Mouse (Mus musculus) MEL (cell line): ENCODE results near the gene Cdk5. TPM values are rescaled to one million over a fixed set of nuclear protein-coding genes. Genes with fewer than 3 reads are reported as not detected.

ENCODE experiments used
- DNase-seq: peaks from one replicate; pipeline ENCODE4 v3.0.0; 2011; ENCODE audit warnings: low read depth, low spot score
- H3K27ac ChIP-seq: 2 replicates; pipeline ENCODE4 v1.5.1; 2012; ENCODE audit warnings: low read depth, mild to moderate bottlenecking, control low read depth, low read length, moderate library complexity; ENCODE audit not compliant: control insufficient read depth
- H3K27me3 ChIP-seq, 2 experiments: fragments of 150-350 bp in 1 of 2; sonication (generic) in 1 of 2; 2 replicates each; pipeline ENCODE4 v1.6.1; 2012; ENCODE audit warnings: low read length in 2 of 2, mild to moderate bottlenecking in 2 of 2, improper control_type of control experiment in 1 of 2, moderate library complexity in 1 of 2; ENCODE audit not compliant: insufficient read depth in 2 of 2, control insufficient read depth in 1 of 2
- H3K36me3 ChIP-seq, 2 experiments: 2 replicates each; pipeline ENCODE4 v1.6.1; 2012 to 2014; ENCODE audit warnings: low read length in 2 of 2, improper control_type of control experiment in 1 of 2, inconsistent platforms in 1 of 2, mild to moderate bottlenecking in 1 of 2; ENCODE audit not compliant: insufficient read depth in 2 of 2, control insufficient read depth in 1 of 2
- H3K4me1 ChIP-seq, 2 experiments: fragments of 150-350 bp in 1 of 2; sonication (generic) in 1 of 2; 2 replicates each; pipeline ENCODE4 v1.6.1; 2012; ENCODE audit warnings: low read length in 2 of 2, improper control_type of control experiment in 1 of 2, mild to moderate bottlenecking in 1 of 2; ENCODE audit not compliant: insufficient read depth in 2 of 2, control insufficient read depth in 1 of 2
- H3K4me3 ChIP-seq, 2 experiments: fragments of 150-350 bp in 1 of 2; sonication (generic) in 1 of 2; 2 replicates each; pipeline ENCODE4 v1.5.1; 2012; ENCODE audit warnings: low read depth in 2 of 2, low read length in 2 of 2, mild to moderate bottlenecking in 2 of 2, moderate library complexity in 2 of 2, control low read depth in 1 of 2, improper control_type of control experiment in 1 of 2; ENCODE audit not compliant: control insufficient read depth in 1 of 2, insufficient read depth in 1 of 2
- H3K79me2 ChIP-seq: 2 replicates; pipeline ENCODE4 v1.6.1; 2012; ENCODE audit warnings: mild to moderate bottlenecking, low read length, moderate library complexity; ENCODE audit not compliant: control insufficient read depth, poor library complexity, insufficient read depth
- H3K9ac ChIP-seq: 2 replicates; pipeline ENCODE4 v1.6.1; 2012; ENCODE audit warnings: low read depth, mild to moderate bottlenecking, control low read depth, low read length, moderate library complexity; ENCODE audit not compliant: control insufficient read depth, poor library complexity, severe bottlenecking
- H3K9me3 ChIP-seq: fragments of 150-350 bp; sonication (generic); replicated peaks from 2 replicates; pipeline ENCODE4 v1.6.1; 2012; ENCODE audit warnings: mild to moderate bottlenecking, low read length, improper control_type of control experiment, moderate library complexity; ENCODE audit not compliant: insufficient read depth
- BHLHE40 ChIP-seq: IDR thresholded peaks from 2 replicates; pipeline ENCODE4 v1.6.1; 2012; ENCODE audit warnings: low read depth, mild to moderate bottlenecking, inconsistent platforms, low read length, improper control_type of control experiment, borderline replicate concordance
- CHD2 ChIP-seq: IDR thresholded peaks from 2 replicates; pipeline ENCODE4 v1.6.1; 2011; ENCODE audit warnings: low read length, improper control_type of control experiment
- CTCF ChIP-seq, 3 experiments: IDR thresholded peaks in 2 of 3; conservative IDR thresholded peaks in 1 of 3; 2 replicates each; pipeline ENCODE4 v1.5.1; 2011 to 2012; ENCODE audit warnings: low read length in 3 of 3, low read depth in 2 of 3, mild to moderate bottlenecking in 2 of 3, improper control_type of control experiment in 1 of 3, inconsistent platforms in 1 of 3, mixed read lengths in 1 of 3, moderate library complexity in 1 of 3; ENCODE audit not compliant: control insufficient read depth in 1 of 3, insufficient read depth in 1 of 3, poor library complexity in 1 of 3, severe bottlenecking in 1 of 3
- E2F4 ChIP-seq: IDR thresholded peaks from 2 replicates; pipeline ENCODE4 v1.6.1; 2011; ENCODE audit warnings: low read depth, low read length, improper control_type of control experiment, borderline replicate concordance
- ELF1 ChIP-seq: IDR thresholded peaks from 2 replicates; pipeline ENCODE4 v1.6.1; 2014; ENCODE audit warnings: low read depth, mild to moderate bottlenecking, inconsistent platforms, low read length, improper control_type of control experiment, moderate library complexity
- EP300 ChIP-seq, 2 experiments: IDR thresholded peaks; 2 replicates each; pipeline ENCODE4 v1.6.1; 2011; ENCODE audit warnings: improper control_type of control experiment in 2 of 2, low read length in 2 of 2, low read depth in 1 of 2, mild to moderate bottlenecking in 1 of 2
- GATA1 ChIP-seq: IDR thresholded peaks from 2 replicates; pipeline ENCODE4 v1.6.1; 2011; ENCODE audit warnings: low read depth, low read length, improper control_type of control experiment
- HCFC1 ChIP-seq: IDR thresholded peaks from 2 replicates; pipeline ENCODE4 v1.6.1; 2012; ENCODE audit warnings: low read depth, mild to moderate bottlenecking, inconsistent platforms, low read length, improper control_type of control experiment, moderate library complexity
- JUND ChIP-seq: IDR thresholded peaks from 2 replicates; pipeline ENCODE4 v1.6.1; 2011; ENCODE audit warnings: low read depth, mild to moderate bottlenecking, improper control_type of control experiment, low read length
- KAT2A ChIP-seq: conservative IDR thresholded peaks from 2 replicates; pipeline ENCODE4 v1.6.1; 2012; ENCODE audit warnings: low read depth, low read length, improper control_type of control experiment, inconsistent platforms
- MAFK ChIP-seq: IDR thresholded peaks from 2 replicates; pipeline ENCODE4 v1.6.1; 2011; ENCODE audit warnings: low read depth, mild to moderate bottlenecking, low read length, improper control_type of control experiment, borderline replicate concordance
- MAX ChIP-seq: IDR thresholded peaks from 2 replicates; pipeline ENCODE4 v1.6.1; 2011; ENCODE audit warnings: low read length, improper control_type of control experiment
- MAZ ChIP-seq: IDR thresholded peaks from 2 replicates; pipeline ENCODE4 v1.6.1; 2012; ENCODE audit warnings: low read depth, mild to moderate bottlenecking, inconsistent platforms, low read length, improper control_type of control experiment
- MEF2A ChIP-seq: IDR thresholded peaks from 2 replicates; pipeline ENCODE4 v1.6.1; 2014; ENCODE audit warnings: low read depth, mild to moderate bottlenecking, inconsistent platforms, low read length, improper control_type of control experiment; ENCODE audit not compliant: poor library complexity, insufficient replicate concordance, severe bottlenecking; ENCODE audit errors: extremely low read depth
- MYC ChIP-seq: IDR thresholded peaks from 2 replicates; pipeline ENCODE4 v1.6.1; 2011; ENCODE audit warnings: low read depth, mild to moderate bottlenecking, low read length, improper control_type of control experiment, moderate library complexity
- POLR2A ChIP-seq, 2 experiments: IDR thresholded peaks; 2 replicates each; pipeline ENCODE4 v1.6.1; 2011 to 2012; ENCODE audit warnings: low read length in 2 of 2, mild to moderate bottlenecking in 2 of 2, control low read depth in 1 of 2, improper control_type of control experiment in 1 of 2, low read depth in 1 of 2, moderate library complexity in 1 of 2; ENCODE audit not compliant: control insufficient read depth in 1 of 2, insufficient read depth in 1 of 2, poor library complexity in 1 of 2
- POLR2AphosphoS5 ChIP-seq: IDR thresholded peaks from 2 replicates; pipeline ENCODE4 v1.6.1; 2012; ENCODE audit warnings: low read depth, borderline replicate concordance, mild to moderate bottlenecking, inconsistent platforms, low read length, moderate library complexity, mixed read lengths
- RCOR1 ChIP-seq: IDR thresholded peaks from 2 replicates; pipeline ENCODE4 v1.6.1; 2012; ENCODE audit warnings: low read depth, mild to moderate bottlenecking, inconsistent platforms, low read length, improper control_type of control experiment
- SIN3A ChIP-seq: IDR thresholded peaks from 2 replicates; pipeline ENCODE4 v1.6.1; 2012; ENCODE audit warnings: low read length, improper control_type of control experiment, inconsistent platforms
- SMC3 ChIP-seq: IDR thresholded peaks from 2 replicates; pipeline ENCODE4 v1.6.1; 2011; ENCODE audit warnings: low read depth, low read length, improper control_type of control experiment
- UBTF ChIP-seq: IDR thresholded peaks from 2 replicates; pipeline ENCODE4 v1.6.1; 2012; ENCODE audit warnings: low read depth, mild to moderate bottlenecking, inconsistent platforms, low read length, improper control_type of control experiment, moderate library complexity, borderline replicate concordance; ENCODE audit not compliant: insufficient read depth
- USF2 ChIP-seq, 2 experiments: IDR thresholded peaks; 2 replicates each; pipeline ENCODE4 v1.6.1; 2011 to 2012; ENCODE audit warnings: improper control_type of control experiment in 2 of 2, low read length in 2 of 2, borderline replicate concordance in 1 of 2, inconsistent platforms in 1 of 2, low read depth in 1 of 2, mild to moderate bottlenecking in 1 of 2; ENCODE audit not compliant: insufficient read depth in 1 of 2
- ZKSCAN1 ChIP-seq: IDR thresholded peaks from 2 replicates; pipeline ENCODE4 v1.6.1; 2012; ENCODE audit warnings: low read depth, mild to moderate bottlenecking, inconsistent platforms, low read length, improper control_type of control experiment, moderate library complexity
- ZNF384 ChIP-seq: IDR thresholded peaks from 2 replicates; pipeline ENCODE4 v1.6.1; 2012; ENCODE audit warnings: low read depth, mild to moderate bottlenecking, inconsistent platforms, low read length, improper control_type of control experiment
- polyA plus RNA-seq, 2 experiments: library from polyadenylated mRNA; stranded (reverse) in 1 of 2; unstranded in 1 of 2; fragments of >175 nt in 1 of 2; fragments of >200 nt in 1 of 2; gene quantifications; 2 replicates each; pipeline versions ENCODE4 v1.2.1 to v1.2.4; 2012; ENCODE audit warnings: low replicate concordance in 2 of 2, low read depth in 1 of 2; ENCODE audit not compliant: insufficient read length in 2 of 2, insufficient read depth in 1 of 2, missing spikeins in 1 of 2
- total RNA-seq: library from RNA; depleted of rRNA; stranded (reverse); fragments of 300-350 nt; gene quantifications from 2 replicates; pipeline ENCODE4 v1.2.3, GENCODE M21; 2012

The Cdk5 gene
- total and polyA plus RNA-seq, 3 experiments: 24.8 to 82.6 TPM; not detected in 1

GRCm38 (mm10) chr5:24383026-24383859 is 40.1 kb downstream of the Cdk5 start (continued):
- TF ChIP-seq ZKSCAN1: peak; percentile 3; the same call in 1 of the 2 replicates
- peak; percentile 30 for TF ChIP-seq SMC3
- TF ChIP-seq SIN3A: peak; percentile 100
- TF ChIP-seq MYC: peak; percentile 68; the same call in 1 of the 2 replicates
- no peak for TF ChIP-seq CHD2
- peak; percentile 36 to 77 (median 74); a peak in 5 of 6 replicates for TF ChIP-seq CTCF (IDR thresholded peaks at IDR 0.05 in 2 of 3, conservative IDR thresholded peaks at IDR 0.05 in 1 of 3; ENCODE audit: control insufficient read depth in 1 of 3, insufficient read depth in 1 of 3, low read depth in 2 of 3, low read length in 3 of 3, poor library complexity in 1 of 3, severe bottlenecking in 1 of 3)
- no peak for TF ChIP-seq UBTF
- 0 out of 2 replicates have a peak, but pooled peaks have one; percentile 55 for TF ChIP-seq BHLHE40
- no peak for TF ChIP-seq USF2 (IDR thresholded peaks at IDR 0.05; ENCODE audit: borderline replicate concordance in 1 of 2, insufficient read depth in 1 of 2, low read depth in 1 of 2, low read length in 2 of 2)
- TF ChIP-seq MAFK: no peak
- TF ChIP-seq E2F4: no peak
- TF ChIP-seq POLR2A (IDR thresholded peaks at IDR 0.05; ENCODE audit: control insufficient read depth in 1 of 2, insufficient read depth in 1 of 2, low read depth in 1 of 2, low read length in 2 of 2, poor library complexity in 1 of 2): peak; percentile 35 to 85; a peak in 2 of 4 replicates
- TF ChIP-seq KAT2A: no peak; the same call in 1 of the 2 replicates
- peak; percentile 85; the same call in 1 of the 2 replicates for TF ChIP-seq MAX
- TF ChIP-seq GATA1: no peak; the same call in 1 of the 2 replicates
- TF ChIP-seq JUND: peak; percentile 78; the same call in 1 of the 2 replicates
- 0 out of 2 replicates have a peak, but pooled peaks have one; percentile 28 for TF ChIP-seq RCOR1
- TF ChIP-seq POLR2AphosphoS5: no peak; the same call in 1 of the 2 replicates
- TF ChIP-seq, all 39 proteins: peak for 22

GRCm38 (mm10) chr5:24381988-24382387 is 41.3 kb downstream of the Cdk5 start:
- no peaks in the 10 kb centered on the region for H3K9me3 ChIP-seq
- no peak overlapping the region for H3K4me3 ChIP-seq
- peak overlapping the region; percentile 53 for H3K27ac ChIP-seq
- H3K79me2 ChIP-seq: peaks cover 13% of the 10 kb centered on the region
- H3K9ac ChIP-seq: peak overlapping the region; percentile 48
- peaks cover 22 to 82% of the 10 kb centered on the region in 2 experiments for H3K4me1 ChIP-seq
- DNase-seq: peak; percentile 60
- TF ChIP-seq ZNF384 (no peak), SIN3A (peak; percentile 1; the same call in 1 of the 2 replicates), MAZ (0 out of 2 replicates have a peak, but pooled peaks have one; percentile 13), MEF2A (no peak), ELF1 (no peak), BHLHE40 (no peak), CHD2 (no peak), EP300 (IDR thresholded peaks at IDR 0.05; ENCODE audit: low read depth in 1 of 2, low read length in 2 of 2) (no peak; a peak in 1 of 4 replicates), HCFC1 (0 out of 2 replicates have a peak, but pooled peaks have one; percentile 29), JUND (peak; percentile 95)
- peaks cover 0 to 60% of the 10 kb centered on the region in 2 experiments; a peak in 2 of 4 replicates for H3K36me3 ChIP-seq
- H3K27me3 ChIP-seq: no peaks in the 10 kb centered on the region
